Mouse (Mus musculus) regulatory T cell (primary cell): Measurements from ENCODE around the gene Jazf1.

Experiments used
- in situ Hi-C: fragments of 300-600 bp; cut with MboI, MseI; formaldehyde crosslinking; loops from one replicate; pipeline ENCODE4 v1.15.1; 2025; ENCODE audit warnings: high pct_unique_total_duplicates

Jazf1 gene

GRCm38 (mm10) chr6:53067989-53068874 lies at the start of gene Jazf1:
Gene Jazf1 (minus strand): TSS chr6:53068631.
- in situ Hi-C loops, result no loop called here

GRCm38 (mm10) chr6:53117855-53118254 lies 49.4 kb upstream of the Jazf1 start:
- in situ Hi-C loops, result no loop called here

GRCm38 (mm10) chr6:53086879-53087278 lies 18.4 kb upstream of the Jazf1 start:
- in situ Hi-C loops, result no loop called here

GRCm38 (mm10) chr6:53081241-53081640 lies 12.8 kb upstream of the Jazf1 start:
- in situ Hi-C loops, result no loop called here

DNA sequence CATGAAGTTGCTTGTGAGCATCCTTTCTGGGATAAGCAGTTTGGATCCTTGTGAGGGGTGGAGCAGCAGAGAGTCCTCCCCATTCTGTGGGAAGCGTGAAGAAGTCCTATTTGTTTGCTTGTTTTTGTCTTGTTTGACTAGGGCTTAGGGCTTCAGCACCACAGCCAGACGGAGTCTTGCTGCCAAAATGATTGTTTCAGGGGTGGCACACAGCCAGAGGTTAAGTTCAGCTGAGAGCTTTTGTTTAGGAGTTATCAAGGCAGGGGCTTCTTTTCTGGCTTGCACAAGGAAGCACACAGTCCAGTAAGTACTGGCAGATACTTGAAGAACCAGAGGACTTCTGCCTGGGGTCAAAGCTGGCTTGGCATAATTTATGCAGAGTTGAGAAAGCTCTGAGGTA lies 10.2 kb upstream of the Jazf1 start:
- in situ Hi-C loops, result loop anchor here (5.0 kb wide), 1 partner anchor 69 kb away; no protein-coding TSS in a partner anchor

DNA sequence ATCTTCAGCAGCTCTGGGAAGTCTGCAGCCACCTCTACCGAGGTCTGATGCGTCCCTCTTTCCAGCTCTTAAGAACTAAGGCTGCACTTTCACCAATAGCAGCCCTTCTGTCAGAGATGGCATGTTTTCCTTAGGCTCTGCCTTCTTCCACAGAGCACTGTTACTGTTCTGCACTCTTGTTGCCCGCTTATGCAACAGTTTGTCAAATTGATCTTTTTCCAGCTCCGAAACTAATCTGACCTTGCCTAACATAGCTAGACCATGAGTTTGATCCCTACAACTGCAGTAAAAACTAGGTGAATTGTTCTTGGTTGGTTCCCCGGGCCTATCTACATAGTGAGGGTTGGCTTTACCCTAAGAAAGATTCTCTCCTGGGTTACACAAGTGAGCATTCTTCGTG lies 3.3 kb upstream of the Jazf1 start:
- in situ Hi-C loops, result no loop called here

GRCm38 (mm10) chr6:53069976-53070575 lies 1.6 kb upstream of the Jazf1 start:
- in situ Hi-C loops, result no loop called here

DNA sequence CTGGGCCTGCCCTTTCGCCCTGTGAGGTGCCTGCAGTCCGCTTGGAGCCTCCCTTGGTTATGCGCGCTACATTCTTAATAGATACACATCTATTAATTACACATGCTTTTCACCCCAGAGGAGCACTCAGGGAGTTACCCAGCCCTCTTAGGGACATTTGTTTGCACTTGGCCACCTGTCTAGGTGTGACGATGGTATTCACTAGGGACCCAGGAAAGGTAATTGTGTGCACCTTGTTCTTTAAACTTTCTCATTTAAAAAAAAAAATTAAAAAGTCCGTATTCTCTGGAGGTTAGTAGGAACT lies 396 bp upstream of the Jazf1 start:
- in situ Hi-C loops, result no loop called here

DNA sequence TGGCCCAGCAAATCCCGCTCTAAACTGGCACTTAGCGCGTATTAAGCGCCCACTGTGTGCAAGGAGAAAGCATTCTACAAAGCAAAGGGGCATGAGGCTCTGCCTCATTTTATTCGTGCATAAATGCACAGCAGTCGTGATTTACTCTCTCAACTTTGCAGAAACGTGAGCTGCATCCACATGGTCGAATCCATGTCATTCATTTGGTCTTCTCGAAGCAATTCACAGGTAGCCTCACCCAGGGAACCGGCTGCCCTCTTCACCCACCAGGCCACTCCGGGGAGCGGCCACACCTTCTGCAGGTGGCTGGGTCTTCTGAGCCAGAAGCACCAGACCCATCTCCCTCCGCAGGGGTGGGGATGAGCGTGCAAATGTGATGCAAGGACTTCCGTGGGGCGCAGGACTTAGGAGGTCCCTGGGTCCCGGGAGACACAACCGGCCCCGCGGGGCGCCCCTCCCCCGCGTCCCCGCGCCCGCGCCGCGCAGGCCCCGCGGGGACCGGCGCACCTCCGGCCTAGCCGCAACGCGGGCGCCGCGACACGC lies 914 bp downstream of the Jazf1 start:
- in situ Hi-C loops, result no loop called here

DNA sequence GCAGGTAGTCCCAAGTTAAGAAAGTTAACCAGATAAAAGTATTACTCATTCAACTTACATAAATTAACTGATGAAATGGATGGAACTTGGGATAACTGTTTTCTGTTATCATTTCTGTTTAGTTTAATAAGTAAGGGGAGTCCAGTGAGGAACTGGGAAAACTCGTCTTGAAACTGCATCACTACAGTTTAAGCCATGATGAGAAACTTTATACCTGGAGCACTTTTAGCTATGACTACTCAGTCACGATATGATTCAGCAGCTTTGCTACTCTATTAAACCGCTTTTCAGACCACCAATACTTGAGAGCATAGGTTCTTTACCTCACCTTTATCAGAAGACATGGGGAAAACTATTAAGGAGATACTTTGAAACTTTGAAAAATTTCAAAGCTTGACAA lies 1.5 kb downstream of the Jazf1 start:
- in situ Hi-C loops, result no loop called here

- in situ Hi-C loops, result no loop called here
Observed at GRCm38 (mm10) chr6:53064070-53064469, 4.4 kb downstream of the Jazf1 start.

DNA sequence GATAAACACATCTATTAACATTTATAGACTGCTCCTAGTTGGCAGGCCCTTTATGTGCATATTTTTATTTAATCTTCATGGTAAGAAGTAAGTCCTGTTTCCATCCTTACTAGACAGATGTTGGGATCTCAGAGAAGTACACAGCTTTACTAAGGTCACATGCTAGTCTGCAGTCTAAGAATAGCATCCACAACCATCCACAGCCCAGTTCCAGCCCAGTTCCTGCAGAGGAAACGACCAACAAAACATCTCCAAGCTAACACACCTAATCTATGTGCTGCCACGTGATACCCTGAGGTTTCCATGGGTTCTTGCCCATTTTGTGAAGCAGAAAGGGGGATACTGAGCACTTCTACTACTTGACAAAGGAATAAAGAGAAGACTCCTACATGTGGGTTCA lies 13.5 kb downstream of the Jazf1 start:
- in situ Hi-C loops, result no loop called here

GRCm38 (mm10) chr6:53045501-53045900 lies 22.9 kb downstream of the Jazf1 start:
- in situ Hi-C loops, result no loop called here

DNA sequence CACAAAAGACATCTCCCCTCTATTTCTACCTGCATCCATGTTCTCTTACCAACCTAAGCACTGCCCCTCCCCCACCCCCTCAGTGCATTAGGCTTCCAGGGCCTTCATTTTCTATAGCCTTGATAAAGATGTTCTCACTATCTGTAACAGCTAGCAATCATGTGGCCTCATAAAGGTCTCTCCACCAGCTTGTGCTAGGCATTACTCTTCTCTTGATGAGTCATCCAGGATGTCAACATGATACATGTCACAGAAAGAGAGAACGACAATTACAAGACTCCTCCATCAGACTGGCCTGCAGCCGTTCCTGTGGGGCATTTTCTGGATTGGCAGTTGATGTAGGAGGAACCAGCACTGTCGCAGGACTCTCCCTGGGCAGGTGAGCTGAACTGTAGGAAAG lies 30.3 kb downstream of the Jazf1 start:
- in situ Hi-C loops, result no loop called here

DNA sequence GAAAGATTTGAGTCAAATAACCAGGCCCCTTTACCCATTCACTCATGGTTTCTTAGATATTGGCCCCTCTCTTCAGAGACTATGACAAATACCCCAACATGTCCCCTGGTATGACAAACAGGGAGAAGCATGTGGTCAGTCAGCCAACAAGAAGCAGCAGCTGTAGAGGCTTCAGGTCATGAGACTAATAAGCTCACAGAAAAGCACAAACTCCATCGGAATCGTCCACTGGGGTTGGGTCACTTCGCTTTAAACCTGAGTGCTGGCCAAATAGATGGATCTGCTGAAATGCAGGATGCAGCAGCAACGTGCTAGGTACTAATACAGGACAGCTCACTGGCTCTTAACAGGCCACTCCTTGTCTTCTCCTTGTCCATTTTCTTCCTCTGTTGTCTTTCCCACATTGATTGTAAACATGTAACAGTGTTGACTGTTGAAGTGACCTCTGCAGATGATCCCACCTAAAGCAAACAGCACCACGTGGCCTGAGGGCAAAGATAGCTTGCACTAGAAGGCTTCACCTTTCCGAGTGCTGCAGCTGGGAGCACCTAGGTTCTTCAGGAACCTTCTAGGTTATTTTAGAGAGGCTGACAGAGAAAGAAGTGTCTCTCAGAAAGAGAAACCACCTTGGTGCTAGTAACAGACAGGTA lies 33.9 kb downstream of the Jazf1 start:
- in situ Hi-C loops, result no loop called here

GRCm38 (mm10) chr6:53032730-53033484 lies 35.5 kb downstream of the Jazf1 start:
- in situ Hi-C loops, result no loop called here

- in situ Hi-C loops, result no loop called here
Observed at GRCm38 (mm10) chr6:53022069-53022468, 46.4 kb downstream of the Jazf1 start.

DNA sequence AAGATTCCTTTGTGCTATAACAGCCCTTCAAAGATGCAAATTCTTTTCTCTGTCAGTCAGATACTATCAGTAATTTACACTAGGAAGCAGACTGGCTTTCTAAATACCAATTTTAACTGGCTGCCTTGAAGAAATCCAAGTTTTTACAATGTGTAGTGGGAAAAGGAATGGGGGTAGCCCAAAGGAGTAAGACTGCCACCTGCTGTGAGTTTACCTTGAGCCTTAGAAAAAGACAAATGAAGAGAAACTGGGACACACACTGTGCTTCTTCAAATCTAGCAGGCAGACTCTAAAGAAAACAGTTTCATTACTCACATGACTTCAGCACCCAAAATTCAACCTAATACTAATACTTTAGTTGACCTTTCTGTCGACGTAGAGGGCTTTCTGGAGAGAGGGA lies 47.4 kb downstream of the Jazf1 start:
- in situ Hi-C loops, result no loop called here

DNA sequence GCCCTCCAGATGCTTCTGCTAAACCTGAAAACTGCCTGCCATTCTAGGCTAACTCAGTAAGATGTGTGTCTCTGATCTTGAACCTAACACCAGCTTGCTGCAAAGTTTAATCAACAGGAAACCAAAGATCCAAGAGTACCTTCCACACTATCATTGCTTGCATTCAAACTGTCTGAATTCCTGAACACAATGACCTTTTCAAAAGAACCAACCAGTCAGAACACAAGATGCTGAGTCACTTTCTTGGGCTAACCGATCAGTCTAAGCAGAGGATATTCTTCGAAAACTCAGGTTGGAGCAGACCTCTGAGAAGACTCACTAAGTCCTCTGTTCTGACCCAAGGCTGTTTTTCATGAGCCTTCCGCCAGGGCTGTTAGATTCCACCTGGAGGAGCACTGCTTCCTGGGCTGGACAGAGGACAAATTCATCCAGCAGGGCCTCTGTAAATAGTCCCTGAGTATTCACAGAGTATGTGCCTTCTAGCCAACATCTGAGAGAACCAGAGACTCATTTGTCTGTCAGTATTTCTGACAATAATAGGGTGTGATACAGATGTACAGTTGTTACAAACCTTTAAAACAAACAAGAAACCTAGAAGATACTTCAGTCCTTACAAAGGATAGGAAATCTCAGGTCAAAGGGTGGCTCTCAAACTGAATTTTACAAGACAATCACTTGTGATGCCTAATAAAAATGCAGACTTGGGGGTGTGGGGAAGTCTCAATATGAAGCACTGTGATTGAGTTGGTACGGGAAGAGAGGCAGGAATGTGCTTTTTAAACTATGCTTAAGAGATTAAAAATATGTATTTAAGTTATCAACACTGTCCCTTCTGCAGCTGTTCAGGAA lies 50.9 kb downstream of the Jazf1 start:
- in situ Hi-C loops, result no loop called here

DNA sequence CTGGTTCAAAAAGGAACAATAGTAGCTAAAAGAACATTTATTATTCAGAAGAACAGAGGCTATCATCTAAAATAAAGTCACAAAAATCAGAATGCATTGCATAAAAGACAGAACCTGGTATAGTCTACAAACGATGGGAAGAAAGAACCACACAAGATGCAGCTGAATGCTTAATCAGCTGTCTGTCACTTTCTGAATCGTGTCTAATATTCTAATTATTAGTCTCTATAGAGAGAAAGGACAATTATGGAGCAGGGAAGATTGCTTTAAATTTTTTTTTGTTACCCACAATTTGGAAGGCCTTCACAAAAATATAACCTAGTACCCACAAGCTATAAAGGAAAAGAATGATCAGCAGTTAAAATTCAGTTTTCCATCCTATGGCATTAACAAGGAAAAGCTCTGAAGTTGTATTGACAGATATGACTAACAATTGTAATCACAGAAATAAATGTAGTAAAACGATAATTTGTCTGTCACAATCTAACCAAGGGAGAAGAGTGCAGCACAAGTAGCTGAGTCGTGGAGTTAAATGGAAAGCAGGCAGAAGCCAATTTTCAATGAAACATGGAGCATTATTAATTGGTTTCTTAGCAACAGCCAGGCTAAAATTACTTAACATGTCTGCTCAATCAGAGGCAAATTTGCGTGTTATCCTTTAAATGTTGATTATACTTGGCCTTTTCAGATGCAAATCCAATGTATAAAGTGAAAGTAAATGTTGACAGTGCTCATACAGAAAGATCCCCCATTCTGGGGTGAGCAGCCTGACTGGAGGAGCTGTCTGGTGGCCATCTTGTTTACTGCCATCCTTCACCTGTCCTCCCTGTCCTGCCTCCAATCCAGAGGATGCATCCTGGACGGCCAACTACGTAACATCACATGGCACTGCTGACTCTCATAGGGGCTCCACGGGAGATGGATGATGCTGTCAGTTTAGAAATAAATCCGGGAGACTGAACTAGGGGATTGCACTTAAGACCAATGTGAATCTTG lies 53.7 kb downstream of the Jazf1 start:
- in situ Hi-C loops, result no loop called here
